Mouse (Mus musculus) macrophage (primary cell): ENCODE results near the gene Msl3l2. TPM values are rescaled to one million over a fixed set of nuclear protein-coding genes. Genes with fewer than 3 reads are reported as not detected.

Experiments used
- H3K27ac ChIP-seq: fragments of 350-480 bp; formaldehyde crosslinking; 2 replicates; pipeline ENCODE4 v1.9.0; 2021
- H3K36me3 ChIP-seq: fragments of 350-480 bp; formaldehyde crosslinking; 2 replicates; pipeline ENCODE4 v1.9.0; 2021; ENCODE audit errors: inconsistent target
- H3K4me3 ChIP-seq: fragments of 350-480 bp; formaldehyde crosslinking; 2 replicates; pipeline ENCODE4 v1.9.0; 2021; ENCODE audit errors: inconsistent target
- H3K79me2 ChIP-seq: fragments of 350-480 bp; formaldehyde crosslinking; 2 replicates; pipeline ENCODE4 v1.9.0; 2021; ENCODE audit errors: inconsistent target
- WGBS: methylation state at CpG from one replicate; pipeline ENCODE4 v1.1.7; 2026; ENCODE audit warnings: inconsistent platforms; ENCODE audit not compliant: missing documents; 5-methylcytosine and 5-hydroxymethylcytosine counted together
- polyA plus RNA-seq: library from polyadenylated mRNA; stranded (reverse); fragments of 250-400 nt; gene quantifications from 3 replicates; pipeline ENCODE4 v1.2.4, GENCODE M21; 2018; ENCODE audit warnings: inconsistent platforms

The Msl3l2 gene
- polyA plus RNA-seq, 1 experiment from 2014 or later, result 3.0 TPM

GRCm38 (mm10) chr10:56137191-56137590, 30.5 kb downstream of the Msl3l2 start:
- H3K27ac ChIP-seq, result no peak overlapping the region
- H3K36me3 ChIP-seq, result no peaks in the 10 kb centered on the region
- H3K79me2 ChIP-seq, result no peaks in the 10 kb centered on the region
- H3K4me3 ChIP-seq, result no peak overlapping the region
- 96% methylated on average over 5 of the region's 5 CpGs for WGBS

GRCm38 (mm10) chr10:56148920-56149319, 42.2 kb downstream of the Msl3l2 start:
- H3K36me3 ChIP-seq, result no peaks in the 10 kb centered on the region
- H3K79me2 ChIP-seq, result no peaks in the 10 kb centered on the region
- H3K4me3 ChIP-seq, result no peak overlapping the region
- 100% methylated on average over 3 of the region's 3 CpGs for WGBS
- H3K27ac ChIP-seq, result no peak overlapping the region

- WGBS, result 95% methylated on average over 3 of the region's 3 CpGs
- Histone ChIP-seq H3K79me2 (no peaks in the 10 kb centered on the region), H3K27ac (no peak overlapping the region), H3K36me3 (no peaks in the 10 kb centered on the region), H3K4me3 (no peak overlapping the region)
These were observed 50.2 kb downstream of the Msl3l2 start for GRCm38 (mm10) chr10:56156956-56157355.

- no peak overlapping the region for H3K4me3 ChIP-seq
- no peak overlapping the region for H3K27ac ChIP-seq
- 96% methylated on average over 3 of the region's 3 CpGs for WGBS
- no peaks in the 10 kb centered on the region for H3K79me2 ChIP-seq
- H3K36me3 ChIP-seq, result no peaks in the 10 kb centered on the region
These were observed 51.5 kb downstream of the Msl3l2 start for GRCm38 (mm10) chr10:56158207-56158606.

GRCm38 (mm10) chr10:56158748-56159147, 52.0 kb downstream of the Msl3l2 start:
- Histone ChIP-seq H3K79me2 (no peaks in the 10 kb centered on the region), H3K36me3 (no peaks in the 10 kb centered on the region), H3K4me3 (no peak overlapping the region), H3K27ac (no peak overlapping the region)
- WGBS, result 84% methylated on average over 2 of the region's 2 CpGs

GRCm38 (mm10) chr10:56164411-56164810, 57.7 kb downstream of the Msl3l2 start:
- no peak overlapping the region for H3K27ac ChIP-seq
- WGBS, result 87% methylated on average over 3 of the region's 3 CpGs
- no peaks in the 10 kb centered on the region for H3K79me2 ChIP-seq
- no peak overlapping the region for H3K4me3 ChIP-seq
- no peaks in the 10 kb centered on the region for H3K36me3 ChIP-seq

- 93% methylated on average over 4 of the region's 4 CpGs for WGBS
- H3K27ac ChIP-seq, result no peak overlapping the region
- no peaks in the 10 kb centered on the region for H3K79me2 ChIP-seq
- no peak overlapping the region for H3K4me3 ChIP-seq
- H3K36me3 ChIP-seq, result no peaks in the 10 kb centered on the region
These were observed 59.0 kb downstream of the Msl3l2 start for GRCm38 (mm10) chr10:56165758-56166157.

Other genes with a start within 250 kb of the Msl3l2 start
- 2.8 to 3.6 TPM (median 3.5 TPM) in 3 replicates for gene Tbc1d32, start 121.8 kb downstream of the Msl3l2 start, polyA plus RNA-seq